Mouse (Mus musculus): ENCODE measurements around the gene Prim2. TPM values are rescaled to one million over a fixed set of nuclear protein-coding genes. Genes with fewer than 3 reads are reported as not detected.

Prim2 gene
- polyA plus RNA-seq, 1 experiment from 2014 or later: 34.4 TPM

DNA sequence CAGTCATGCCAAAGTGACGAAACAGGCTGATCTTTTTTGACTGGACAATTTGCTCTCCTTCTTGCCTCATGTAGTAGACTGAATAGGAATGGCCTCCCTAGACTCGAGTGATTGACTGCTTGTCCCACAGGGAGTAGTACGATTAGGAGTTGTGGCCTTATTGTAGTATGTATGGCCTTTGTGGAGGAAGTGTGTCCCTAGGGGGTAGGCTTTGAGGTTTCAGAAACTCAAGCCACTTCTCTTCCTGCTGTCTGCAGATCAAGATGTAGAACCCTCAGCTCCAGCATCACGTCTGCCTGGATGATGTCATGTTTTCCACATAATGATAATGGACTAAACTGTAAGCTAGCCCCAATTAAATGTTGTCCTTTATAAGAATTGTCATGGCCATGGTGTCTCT lies 222.4 kb downstream of the Prim2 start:
- Histone ChIP-seq H3K4me3 (replicated peaks) (no peak overlapping the region), H3K27me3 (no peaks in the 10 kb centered on the region), H3K9me3 (replicated peaks) (no peaks in the 10 kb centered on the region), H3K36me3 (replicated peaks) (no peaks in the 10 kb centered on the region), H3K27ac (replicated peaks) (no peak overlapping the region), H3K4me2 (no peak overlapping the region), H3K4me1 (replicated peaks) (no peaks in the 10 kb centered on the region), H3K9ac (no peak overlapping the region)
- WGBS (ENCODE audit: insufficient replicate concordance): 31% methylated on average over 4 of the region's 4 CpGs
- ATAC-seq (ENCODE audit: insufficient read depth): no peak

DNA sequence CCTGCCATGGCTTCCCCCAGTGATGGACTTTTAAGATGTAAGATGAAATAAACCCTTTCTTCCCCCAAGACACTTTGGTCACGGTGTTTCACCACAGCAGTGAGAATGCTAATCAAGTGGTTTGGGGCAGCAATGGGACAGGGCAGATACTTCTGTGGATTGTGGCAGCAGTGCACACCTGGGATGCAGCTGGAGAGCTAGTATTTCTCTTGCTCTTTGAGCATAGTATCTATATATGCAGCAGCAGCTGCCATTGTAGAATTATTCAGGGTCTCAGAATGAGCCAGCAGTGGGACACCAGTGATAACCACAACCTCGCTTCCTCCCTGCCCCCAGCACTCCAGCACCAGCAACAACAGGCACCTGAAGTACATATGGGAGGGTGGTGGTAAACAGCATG lies 233.4 kb downstream of the Prim2 start:
- H3K9me3 ChIP-seq (replicated peaks): no peaks in the 10 kb centered on the region
- H3K9ac ChIP-seq: no peak overlapping the region
- WGBS (ENCODE audit: insufficient replicate concordance): 52% methylated on average over 2 of the region's 2 CpGs
- H3K4me3 ChIP-seq (replicated peaks): no peak overlapping the region
- no peaks in the 10 kb centered on the region for H3K36me3 ChIP-seq (replicated peaks)
- no peak overlapping the region for H3K27ac ChIP-seq (replicated peaks)
- ATAC-seq (ENCODE audit: insufficient read depth): no peak
- no peak overlapping the region for H3K4me2 ChIP-seq
- H3K4me1 ChIP-seq (replicated peaks): no peaks in the 10 kb centered on the region
- H3K27me3 ChIP-seq: no peaks in the 10 kb centered on the region

Other genes starting within 250 kb of the Prim2 start
- gene Rab23, start 50.1 kb upstream of the Prim2 start, polyA plus RNA-seq (2015; fragmentation: Nextera tagmentation; extraction: Ambion mirVana): 3.7 and 4.7 TPM in 2 replicates
- 47.7 and 48.7 TPM in 2 replicates for gene Bag2, start 88.0 kb upstream of the Prim2 start, polyA plus RNA-seq (2015; fragmentation: Nextera tagmentation; extraction: Ambion mirVana)
- 5.6 and 6.7 TPM in 2 replicates for gene Zfp451, start 144.8 kb upstream of the Prim2 start, polyA plus RNA-seq (2015; fragmentation: Nextera tagmentation; extraction: Ambion mirVana)
- 0.41 and 0.50 TPM in 2 replicates for gene Bend6, start 238.0 kb upstream of the Prim2 start, polyA plus RNA-seq (2015; fragmentation: Nextera tagmentation; extraction: Ambion mirVana)
- 5.9 and 6.9 TPM in 2 replicates for gene Dst, start 238.4 kb upstream of the Prim2 start, polyA plus RNA-seq (2015; fragmentation: Nextera tagmentation; extraction: Ambion mirVana)

Data from liver, embryonic 15.5 days (tissue).